Mouse (Mus musculus): Measurements from ENCODE around the gene Uqcrc2. TPM values are rescaled to one million over a fixed set of nuclear protein-coding genes. Genes with fewer than 3 reads are reported as not detected.
A peak's percentile ranks its signal among the peaks of the same experiment; 100 is the strongest.

Uqcrc2 gene
- polyA plus RNA-seq, 1 experiment from 2014 or later, result 267 TPM

GRCm38 (mm10) chr7:120682002-120682401, 47.0 kb downstream of the Uqcrc2 start:
- Histone ChIP-seq H3K4me2 (replicated peaks; ENCODE audit: low read depth) (no peak overlapping the region), H3K36me3 (ENCODE audit: control insufficient read depth, insufficient read depth) (no peaks in the 10 kb centered on the region), H3K9me3 (ENCODE audit: control insufficient read depth) (no peaks in the 10 kb centered on the region), H3K27me3 (replicated peaks; ENCODE audit: control insufficient read depth, insufficient read depth, low read length) (no peaks in the 10 kb centered on the region), H3K9ac (ENCODE audit: low read depth, low read length) (no peak overlapping the region), H3K4me1 (replicated peaks; ENCODE audit: control insufficient read depth, insufficient read depth, low read length) (no peaks in the 10 kb centered on the region), H3K4me3 (ENCODE audit: low read depth, low read length) (no peak overlapping the region), H3K27ac (ENCODE audit: low read depth, low read length) (no peak overlapping the region)
- no peak for TF ChIP-seq CTCF (IDR thresholded peaks at IDR 0.05; ENCODE audit: low read depth)
- no peak for ATAC-seq
- 35% methylated on average over 4 of the region's 4 CpGs for WGBS

- Histone ChIP-seq H3K4me1 (replicated peaks; ENCODE audit: control insufficient read depth, insufficient read depth, low read length) (no peaks in the 10 kb centered on the region), H3K9ac (ENCODE audit: low read depth, low read length) (no peak overlapping the region), H3K4me2 (replicated peaks; ENCODE audit: low read depth) (no peak overlapping the region), H3K27ac (ENCODE audit: low read depth, low read length) (no peak overlapping the region), H3K4me3 (ENCODE audit: low read depth, low read length) (no peak overlapping the region), H3K36me3 (ENCODE audit: control insufficient read depth, insufficient read depth) (no peaks in the 10 kb centered on the region), H3K9me3 (ENCODE audit: control insufficient read depth) (no peaks in the 10 kb centered on the region), H3K27me3 (replicated peaks; ENCODE audit: control insufficient read depth, insufficient read depth, low read length) (no peaks in the 10 kb centered on the region)
- ATAC-seq, result no peak
- 50% methylated on average over 2 of the region's 2 CpGs for WGBS
- no peak for TF ChIP-seq CTCF (IDR thresholded peaks at IDR 0.05; ENCODE audit: low read depth)
Measured at GRCm38 (mm10) chr7:120684731-120685161, 49.8 kb downstream of the Uqcrc2 start.

GRCm38 (mm10) chr7:120685227-120685626, 50.3 kb downstream of the Uqcrc2 start:
- TF ChIP-seq CTCF (IDR thresholded peaks at IDR 0.05; ENCODE audit: low read depth), result no peak
- Histone ChIP-seq H3K36me3 (ENCODE audit: control insufficient read depth, insufficient read depth) (no peaks in the 10 kb centered on the region), H3K4me3 (ENCODE audit: low read depth, low read length) (no peak overlapping the region), H3K27ac (ENCODE audit: low read depth, low read length) (no peak overlapping the region), H3K9ac (ENCODE audit: low read depth, low read length) (no peak overlapping the region), H3K9me3 (ENCODE audit: control insufficient read depth) (no peaks in the 10 kb centered on the region), H3K4me2 (replicated peaks; ENCODE audit: low read depth) (no peak overlapping the region), H3K27me3 (replicated peaks; ENCODE audit: control insufficient read depth, insufficient read depth, low read length) (no peaks in the 10 kb centered on the region), H3K4me1 (replicated peaks; ENCODE audit: control insufficient read depth, insufficient read depth, low read length) (no peaks in the 10 kb centered on the region)
- 57% methylated on average over 6 of the region's 6 CpGs for WGBS
- no peak for ATAC-seq

GRCm38 (mm10) chr7:120690634-120691033, 55.7 kb downstream of the Uqcrc2 start:
- Histone ChIP-seq H3K9ac (ENCODE audit: low read depth, low read length) (no peak overlapping the region), H3K27ac (ENCODE audit: low read depth, low read length) (no peak overlapping the region), H3K27me3 (replicated peaks; ENCODE audit: control insufficient read depth, insufficient read depth, low read length) (no peaks in the 10 kb centered on the region), H3K36me3 (ENCODE audit: control insufficient read depth, insufficient read depth) (0 out of 2 replicates have a peak, but pooled peaks cover 3% of the 10 kb centered on the region), H3K4me3 (ENCODE audit: low read depth, low read length) (no peak overlapping the region), H3K4me2 (replicated peaks; ENCODE audit: low read depth) (no peak overlapping the region), H3K4me1 (replicated peaks; ENCODE audit: control insufficient read depth, insufficient read depth, low read length) (no peaks in the 10 kb centered on the region), H3K9me3 (ENCODE audit: control insufficient read depth) (no peaks in the 10 kb centered on the region)
- peak; percentile 45 for TF ChIP-seq CTCF (IDR thresholded peaks at IDR 0.05; ENCODE audit: low read depth)
- no peak for ATAC-seq
- 71% methylated on average over 4 of the region's 4 CpGs for WGBS

GRCm38 (mm10) chr7:120693831-120694375, 58.9 kb downstream of the Uqcrc2 start:
- TF ChIP-seq CTCF (IDR thresholded peaks at IDR 0.05; ENCODE audit: low read depth), result no peak
- H3K9ac ChIP-seq (ENCODE audit: low read depth, low read length), result no peak overlapping the region
- H3K27me3 ChIP-seq (replicated peaks; ENCODE audit: control insufficient read depth, insufficient read depth, low read length), result no peaks in the 10 kb centered on the region
- H3K4me3 ChIP-seq (ENCODE audit: low read depth, low read length), result no peak overlapping the region
- H3K9me3 ChIP-seq (ENCODE audit: control insufficient read depth), result no peaks in the 10 kb centered on the region
- ATAC-seq, result no peak
- 97% methylated on average over 5 of the region's 5 CpGs for WGBS
- H3K27ac ChIP-seq (ENCODE audit: low read depth, low read length), result no peak overlapping the region
- 0 out of 2 replicates have a peak, but pooled peaks cover 3% of the 10 kb centered on the region for H3K36me3 ChIP-seq (ENCODE audit: control insufficient read depth, insufficient read depth)
- no peak overlapping the region for H3K4me2 ChIP-seq (replicated peaks; ENCODE audit: low read depth)
- no peaks in the 10 kb centered on the region for H3K4me1 ChIP-seq (replicated peaks; ENCODE audit: control insufficient read depth, insufficient read depth, low read length)

- no peak for TF ChIP-seq CTCF (IDR thresholded peaks at IDR 0.05; ENCODE audit: low read depth)
Measured at GRCm38 (mm10) chr7:120695196-120695595, 60.2 kb downstream of the Uqcrc2 start.

More at GRCm38 (mm10) chr7:120695196-120695595, 60.2 kb downstream of the Uqcrc2 start:
- WGBS, result 54% methylated on average over 6 of the region's 6 CpGs
- Histone ChIP-seq H3K36me3 (ENCODE audit: control insufficient read depth, insufficient read depth) (0 out of 2 replicates have a peak, but pooled peaks cover 3% of the 10 kb centered on the region), H3K9ac (ENCODE audit: low read depth, low read length) (no peak overlapping the region), H3K9me3 (ENCODE audit: control insufficient read depth) (no peaks in the 10 kb centered on the region), H3K4me3 (ENCODE audit: low read depth, low read length) (no peak overlapping the region), H3K4me2 (replicated peaks; ENCODE audit: low read depth) (no peak overlapping the region), H3K27me3 (replicated peaks; ENCODE audit: control insufficient read depth, insufficient read depth, low read length) (no peaks in the 10 kb centered on the region), H3K27ac (ENCODE audit: low read depth, low read length) (no peak overlapping the region), H3K4me1 (replicated peaks; ENCODE audit: control insufficient read depth, insufficient read depth, low read length) (no peaks in the 10 kb centered on the region)
- ATAC-seq, result no peak
